Mouse (Mus musculus): ENCODE results near the gene Vgll2. TPM values are rescaled to one million over a fixed set of nuclear protein-coding genes. Genes with fewer than 3 reads are reported as not detected.

The Vgll2 gene
- polyA plus RNA-seq, 1 experiment: not detected

DNA sequence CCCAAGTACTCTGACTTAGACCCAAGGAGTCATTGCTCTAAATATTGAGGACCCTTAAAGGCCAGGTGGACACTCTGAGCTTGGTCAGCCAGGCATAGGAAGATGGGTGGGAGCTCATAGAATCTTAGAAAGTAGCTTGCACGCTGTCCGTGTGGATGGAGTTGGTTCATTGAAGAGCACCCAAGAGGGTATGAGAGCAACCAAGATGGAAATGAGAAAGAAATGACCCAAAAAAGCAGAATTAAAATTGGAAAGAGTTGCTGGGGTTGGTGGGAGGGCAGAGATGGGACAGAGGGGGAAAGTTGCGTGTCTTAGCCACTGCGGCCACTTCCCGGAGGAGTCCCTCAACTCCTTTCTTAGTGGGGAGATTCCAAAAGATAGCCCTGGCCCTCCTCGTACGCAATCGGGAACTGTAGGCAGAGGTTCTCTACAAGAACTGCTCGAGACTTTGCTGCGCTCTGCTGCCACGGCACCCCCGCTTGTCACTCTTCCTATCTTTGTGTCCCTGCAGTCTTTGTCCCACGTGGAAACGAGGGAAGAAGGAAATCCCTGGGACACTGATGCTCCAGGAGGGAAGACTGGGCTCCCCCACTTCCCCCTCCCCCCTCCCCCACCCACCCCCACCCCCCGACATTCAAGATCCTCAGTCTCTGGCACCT, 437 bp upstream of the Vgll2 start:
- no peak for DNase-seq (ENCODE audit: low read depth in 1 of 2, low spot score in 2 of 2)
- peaks cover 9% of the 10 kb centered on the region; the same call in 1 of the 2 replicates for H3K27me3 ChIP-seq (ENCODE audit: control insufficient read depth, insufficient read depth, low read length)
- no peaks in the 10 kb centered on the region for H3K4me1 ChIP-seq (ENCODE audit: control insufficient read depth, insufficient read depth, insufficient read length)
- TF ChIP-seq POLR2A (IDR thresholded peaks at IDR 0.05; ENCODE audit: low read depth, low read length): no peak
- no peak for TF ChIP-seq CTCF (IDR thresholded peaks at IDR 0.05; ENCODE audit: extremely low read depth, insufficient read depth, insufficient read length, insufficient replicate concordance)
- WGBS: 4% methylated on average over 15 of the region's 15 CpGs
- H3K27ac ChIP-seq (ENCODE audit: insufficient read depth, low read length): no peak overlapping the region
- no peaks in the 10 kb centered on the region for H3K36me3 ChIP-seq (ENCODE audit: control insufficient read depth, insufficient read depth, low read length)
- no peak overlapping the region for H3K4me3 ChIP-seq (ENCODE audit: extremely low read depth, insufficient read depth, insufficient read length)

DNA sequence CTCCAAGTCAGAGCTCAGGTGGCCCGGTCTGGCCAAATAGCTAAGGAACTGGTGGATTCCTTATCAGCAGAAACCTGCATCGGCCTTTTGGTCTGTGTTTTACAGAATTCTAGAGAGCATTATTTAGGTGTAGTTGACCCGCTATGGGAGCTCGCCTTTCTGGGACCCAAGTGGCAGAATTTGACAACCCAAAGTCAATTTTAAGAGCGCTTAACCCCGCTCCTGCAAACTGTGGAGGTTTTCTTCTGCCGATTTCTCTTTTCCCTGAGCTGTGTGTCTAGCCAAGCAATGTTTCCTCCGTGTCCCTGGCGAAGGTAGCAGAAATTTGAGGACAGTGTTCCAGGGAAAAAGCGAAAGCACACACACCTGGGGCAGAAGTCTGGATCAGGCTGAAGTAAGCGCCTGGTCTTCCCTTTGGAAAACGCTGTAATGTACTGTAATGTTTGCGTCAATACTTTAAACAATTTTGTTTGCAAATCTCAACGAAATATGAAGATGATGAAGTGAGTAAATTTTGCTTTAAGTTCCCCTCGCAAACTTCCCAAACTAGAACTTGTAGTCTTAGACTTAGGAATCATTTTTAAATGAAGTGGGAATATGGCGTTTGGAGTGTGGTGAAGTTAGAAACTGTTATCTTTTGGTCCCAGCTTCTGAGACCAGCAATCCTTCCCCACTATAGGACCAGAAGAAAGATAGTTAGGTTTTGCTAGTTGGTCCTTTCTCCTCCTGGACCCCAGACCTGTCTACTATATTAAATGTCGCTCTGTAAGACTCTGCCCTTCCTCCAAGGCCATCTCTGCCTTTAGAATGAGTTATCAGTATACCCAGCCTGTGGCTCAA, 1.1 kb downstream of the Vgll2 start:
- Histone ChIP-seq H3K27me3 (ENCODE audit: control insufficient read depth, insufficient read depth, low read length) (peaks cover 9% of the 10 kb centered on the region; the same call in 1 of the 2 replicates), H3K36me3 (ENCODE audit: control insufficient read depth, insufficient read depth, low read length) (no peaks in the 10 kb centered on the region), H3K4me1 (ENCODE audit: control insufficient read depth, insufficient read depth, insufficient read length) (no peaks in the 10 kb centered on the region), H3K4me3 (ENCODE audit: extremely low read depth, insufficient read depth, insufficient read length) (no peak overlapping the region), H3K27ac (ENCODE audit: insufficient read depth, low read length) (no peak overlapping the region)
- DNase-seq (ENCODE audit: low read depth in 1 of 2, low spot score in 2 of 2): no peak
- 7% methylated on average over 17 of the region's 17 CpGs for WGBS
- TF ChIP-seq POLR2A (IDR thresholded peaks at IDR 0.05; ENCODE audit: low read depth, low read length) (no peak), CTCF (IDR thresholded peaks at IDR 0.05; ENCODE audit: extremely low read depth, insufficient read depth, insufficient read length, insufficient replicate concordance) (no peak)

- Histone ChIP-seq H3K27me3 (ENCODE audit: control insufficient read depth, insufficient read depth, low read length) (peaks cover 9% of the 10 kb centered on the region; the same call in 1 of the 2 replicates), H3K36me3 (ENCODE audit: control insufficient read depth, insufficient read depth, low read length) (no peaks in the 10 kb centered on the region), H3K27ac (ENCODE audit: insufficient read depth, low read length) (no peak overlapping the region), H3K4me1 (ENCODE audit: control insufficient read depth, insufficient read depth, insufficient read length) (no peaks in the 10 kb centered on the region), H3K4me3 (ENCODE audit: extremely low read depth, insufficient read depth, insufficient read length) (no peak overlapping the region)
- TF ChIP-seq POLR2A (IDR thresholded peaks at IDR 0.05; ENCODE audit: low read depth, low read length): no peak
- no peak for TF ChIP-seq CTCF (IDR thresholded peaks at IDR 0.05; ENCODE audit: extremely low read depth, insufficient read depth, insufficient read length, insufficient replicate concordance)
- 15% methylated on average over 2 of the region's 2 CpGs for WGBS
- DNase-seq (ENCODE audit: low read depth in 1 of 2, low spot score in 2 of 2): no peak
These were observed 1.7 kb downstream of the Vgll2 start for GRCm38 (mm10) chr10:52024053-52024410.

GRCm38 (mm10) chr10:52025291-52025690, 3.0 kb downstream of the Vgll2 start:
- Histone ChIP-seq H3K36me3 (ENCODE audit: control insufficient read depth, insufficient read depth, low read length) (no peaks in the 10 kb centered on the region), H3K27ac (ENCODE audit: insufficient read depth, low read length) (no peak overlapping the region), H3K4me3 (ENCODE audit: extremely low read depth, insufficient read depth, insufficient read length) (no peak overlapping the region), H3K27me3 (ENCODE audit: control insufficient read depth, insufficient read depth, low read length) (peaks cover 9% of the 10 kb centered on the region; the same call in 1 of the 2 replicates), H3K4me1 (ENCODE audit: control insufficient read depth, insufficient read depth, insufficient read length) (no peaks in the 10 kb centered on the region)
- WGBS: 0% methylated on average over 1 of the region's 1 CpGs
- DNase-seq (ENCODE audit: low read depth in 1 of 2, low spot score in 2 of 2): no peak
- no peak for TF ChIP-seq POLR2A (IDR thresholded peaks at IDR 0.05; ENCODE audit: low read depth, low read length)
- TF ChIP-seq CTCF (IDR thresholded peaks at IDR 0.05; ENCODE audit: extremely low read depth, insufficient read depth, insufficient read length, insufficient replicate concordance): no peak

DNA sequence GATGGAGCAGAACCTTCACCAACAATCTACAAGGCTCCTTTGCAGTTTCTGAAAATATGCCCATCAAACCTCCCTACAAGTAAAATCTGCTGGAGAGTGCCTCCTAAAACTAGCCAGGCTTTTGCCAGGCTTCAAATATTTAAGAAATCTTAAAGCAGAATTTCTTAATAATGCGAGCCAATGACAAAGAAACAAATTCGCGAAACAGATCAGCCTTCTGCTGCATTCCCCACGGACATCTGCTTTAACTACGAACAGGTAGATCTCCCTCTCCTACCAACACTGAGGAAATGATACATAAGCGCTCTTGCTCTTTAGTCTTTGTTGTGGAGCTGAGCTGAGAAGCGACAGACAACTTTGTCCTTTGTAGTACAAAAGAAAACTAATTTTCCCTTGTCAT, 3.5 kb downstream of the Vgll2 start:
- DNase-seq (ENCODE audit: low read depth in 1 of 2, low spot score in 2 of 2): no peak
- Histone ChIP-seq H3K27me3 (ENCODE audit: control insufficient read depth, insufficient read depth, low read length) (peaks cover 9% of the 10 kb centered on the region; the same call in 1 of the 2 replicates), H3K4me1 (ENCODE audit: control insufficient read depth, insufficient read depth, insufficient read length) (no peaks in the 10 kb centered on the region), H3K27ac (ENCODE audit: insufficient read depth, low read length) (no peak overlapping the region), H3K4me3 (ENCODE audit: extremely low read depth, insufficient read depth, insufficient read length) (no peak overlapping the region), H3K36me3 (ENCODE audit: control insufficient read depth, insufficient read depth, low read length) (no peaks in the 10 kb centered on the region)
- 13% methylated on average over 7 of the region's 7 CpGs for WGBS
- TF ChIP-seq POLR2A (IDR thresholded peaks at IDR 0.05; ENCODE audit: low read depth, low read length) (no peak), CTCF (IDR thresholded peaks at IDR 0.05; ENCODE audit: extremely low read depth, insufficient read depth, insufficient read length, insufficient replicate concordance) (no peak)

GRCm38 (mm10) chr10:52027161-52028035, 5.1 kb downstream of the Vgll2 start:
- Histone ChIP-seq H3K27me3 (ENCODE audit: control insufficient read depth, insufficient read depth, low read length) (peaks cover 8% of the 10 kb centered on the region; the same call in 1 of the 2 replicates), H3K4me1 (ENCODE audit: control insufficient read depth, insufficient read depth, insufficient read length) (no peaks in the 10 kb centered on the region), H3K27ac (ENCODE audit: insufficient read depth, low read length) (no peak overlapping the region), H3K36me3 (ENCODE audit: control insufficient read depth, insufficient read depth, low read length) (no peaks in the 10 kb centered on the region), H3K4me3 (ENCODE audit: extremely low read depth, insufficient read depth, insufficient read length) (no peak overlapping the region)
- 6% methylated on average over 66 of the region's 68 CpGs for WGBS
- DNase-seq (ENCODE audit: low read depth in 1 of 2, low spot score in 2 of 2): no peak
- TF ChIP-seq POLR2A (IDR thresholded peaks at IDR 0.05; ENCODE audit: low read depth, low read length) (no peak), CTCF (IDR thresholded peaks at IDR 0.05; ENCODE audit: extremely low read depth, insufficient read depth, insufficient read length, insufficient replicate concordance) (no peak)

Measured in spleen, adult 2 months (tissue).